Mouse (Mus musculus): ENCODE measurements around the gene Cobll1. TPM values are rescaled to one million over a fixed set of nuclear protein-coding genes. Genes with fewer than 3 reads are reported as not detected.

The Cobll1 gene
- total RNA-seq, 2 experiments from 2014 or later, result 6.3 to 6.4 TPM

GRCm38 (mm10) chr2:65170693-65171456 lies 68.3 kb downstream of the Cobll1 start:
- no peak for DNase-seq
- intact Hi-C loops (cut with DNase I; ENCODE audit: low total_unique reads), result no loop called here

GRCm38 (mm10) chr2:65170256-65170655 lies 68.9 kb downstream of the Cobll1 start:
- no peak for DNase-seq
- intact Hi-C loops (cut with DNase I; ENCODE audit: low total_unique reads), result no loop called here

GRCm38 (mm10) chr2:65163990-65164389 lies 75.2 kb downstream of the Cobll1 start:
- no peak for DNase-seq
- intact Hi-C loops (cut with DNase I; ENCODE audit: low total_unique reads), result no loop called here

GRCm38 (mm10) chr2:65162625-65163024 lies 76.6 kb downstream of the Cobll1 start:
- intact Hi-C loops (cut with DNase I; ENCODE audit: low total_unique reads), result no loop called here
- DNase-seq, result no peak

- no peak for DNase-seq
- intact Hi-C loops (cut with DNase I; ENCODE audit: low total_unique reads), result no loop called here
These were observed 77.5 kb downstream of the Cobll1 start for GRCm38 (mm10) chr2:65161715-65162114.

- intact Hi-C loops (cut with DNase I; ENCODE audit: low total_unique reads), result no loop called here
These were observed 81.1 kb downstream of the Cobll1 start for GRCm38 (mm10) chr2:65157981-65158651.

GRCm38 (mm10) chr2:65157325-65157724 lies 81.9 kb downstream of the Cobll1 start:
- intact Hi-C loops (cut with DNase I; ENCODE audit: low total_unique reads), result no loop called here
- DNase-seq, result no peak

More at GRCm38 (mm10) chr2:65157981-65158651, 81.1 kb downstream of the Cobll1 start:
- DNase-seq, result no peak

- DNase-seq, result no peak
- intact Hi-C loops (cut with DNase I; ENCODE audit: low total_unique reads), result loop anchor here (5.0 kb wide), 1 partner anchor 183 kb away; no protein-coding TSS in a partner anchor
These were observed 90.3 kb downstream of the Cobll1 start for GRCm38 (mm10) chr2:65148928-65149327.

GRCm38 (mm10) chr2:65147431-65147830 lies 91.8 kb downstream of the Cobll1 start:
- no peak for DNase-seq
- intact Hi-C loops (cut with DNase I; ENCODE audit: low total_unique reads), result loop anchor here (5.0 kb wide), 1 partner anchor 185 kb away; no protein-coding TSS in a partner anchor

- intact Hi-C loops (cut with DNase I; ENCODE audit: low total_unique reads), result loop anchor here (5.0 kb wide), 1 partner anchor 187 kb away; no protein-coding TSS in a partner anchor
- DNase-seq, result peak; percentile 6
These were observed 93.6 kb downstream of the Cobll1 start for GRCm38 (mm10) chr2:65145421-65146117.

GRCm38 (mm10) chr2:65141093-65141661 lies 98.0 kb downstream of the Cobll1 start:
- intact Hi-C loops (cut with DNase I; ENCODE audit: low total_unique reads), result no loop called here
- no peak for DNase-seq

- intact Hi-C loops (cut with DNase I; ENCODE audit: low total_unique reads), result no loop called here
These were observed 98.8 kb downstream of the Cobll1 start for GRCm38 (mm10) chr2:65140330-65140922.

GRCm38 (mm10) chr2:65139606-65140329 lies 99.4 kb downstream of the Cobll1 start:
- DNase-seq, result no peak
- intact Hi-C loops (cut with DNase I; ENCODE audit: low total_unique reads), result no loop called here

More at GRCm38 (mm10) chr2:65140330-65140922, 98.8 kb downstream of the Cobll1 start:
- no peak for DNase-seq

- DNase-seq, result no peak
- intact Hi-C loops (cut with DNase I; ENCODE audit: low total_unique reads), result no loop called here
These were observed 100.2 kb downstream of the Cobll1 start for GRCm38 (mm10) chr2:65138992-65139391.

- intact Hi-C loops (cut with DNase I; ENCODE audit: low total_unique reads), result loop anchor here (10.0 kb wide), 1 partner anchor 101 kb away; the partner anchor contains the start of gene Grb14
- DNase-seq, result no peak
These were observed 112.9 kb downstream of the Cobll1 start for GRCm38 (mm10) chr2:65126141-65126783.

GRCm38 (mm10) chr2:65123702-65124101 lies 115.5 kb downstream of the Cobll1 start:
- no peak for DNase-seq
- intact Hi-C loops (cut with DNase I; ENCODE audit: low total_unique reads), result loop anchor here (5.0 to 10.0 kb wide), 2 partner anchors 99 to 156 kb away; partner anchors contain the start of gene Grb14

GRCm38 (mm10) chr2:65121435-65121834 lies 117.8 kb downstream of the Cobll1 start:
- peak; percentile 23 for DNase-seq
- intact Hi-C loops (cut with DNase I; ENCODE audit: low total_unique reads), result loop anchor here (5.0 to 10.0 kb wide), 2 partner anchors 97 to 154 kb away; partner anchors contain the start of gene Grb14

GRCm38 (mm10) chr2:65121012-65121411 lies 118.2 kb downstream of the Cobll1 start:
- DNase-seq, result no peak
- intact Hi-C loops (cut with DNase I; ENCODE audit: low total_unique reads), result loop anchor here (5.0 to 10.0 kb wide), 2 partner anchors 96 to 154 kb away; partner anchors contain the start of gene Grb14

Data from gastrocnemius, postnatal 14 days (tissue).